Mouse (Mus musculus) heart, adult 2 months (tissue): ENCODE measurements around the gene Cd19. TPM values are rescaled to one million over a fixed set of nuclear protein-coding genes. Genes with fewer than 3 reads are reported as not detected.

Source experiments
- DNase-seq, 2 experiments: peaks; one replicate each; pipeline ENCODE4 v3.0.0; 2021
- H3K27ac ChIP-seq: fragments of 200-600 bp; 2 replicates; pipeline ENCODE4 v1.8.1; 2022
- H3K27me3 ChIP-seq: fragments of 200-500 bp; 2 replicates; pipeline ENCODE4 v1.6.1; 2012; ENCODE audit warnings: mild to moderate bottlenecking, low read length, inconsistent platforms, mixed read lengths; ENCODE audit not compliant: control insufficient read depth, insufficient read depth
- H3K36me3 ChIP-seq: fragments of 200-500 bp; 2 replicates; pipeline ENCODE4 v1.6.1; 2012; ENCODE audit warnings: low read length, inconsistent platforms; ENCODE audit not compliant: control insufficient read depth, insufficient read depth
- H3K4me1 ChIP-seq: fragments of 200-500 bp; 2 replicates; pipeline ENCODE4 v1.6.1; 2011; ENCODE audit warnings: low read length; ENCODE audit not compliant: control insufficient read depth, insufficient read depth
- H3K4me3 ChIP-seq: fragments of 200-600 bp; 2 replicates; pipeline ENCODE4 v1.8.1; 2022
- H3K79me2 ChIP-seq: fragments of 200-500 bp; replicated peaks from 2 replicates; pipeline ENCODE4 v1.6.1; 2012; ENCODE audit warnings: mild to moderate bottlenecking, inconsistent platforms, low read length, moderate library complexity, mixed read lengths; ENCODE audit not compliant: control insufficient read depth, insufficient read depth
- H3K9ac ChIP-seq: fragments of 200-500 bp; 2 replicates; pipeline ENCODE4 v1.6.1; 2012; ENCODE audit warnings: low read depth, mild to moderate bottlenecking, control low read depth, inconsistent platforms, low read length, mixed read lengths
- CTCF ChIP-seq: fragments of 200-600 bp; IDR thresholded peaks from 2 replicates; pipeline ENCODE4 v1.8.1; 2022; ENCODE audit warnings: antibody characterized with exemption, mild to moderate bottlenecking, moderate library complexity
- EP300 ChIP-seq: fragments of 200-500 bp; IDR thresholded peaks from 2 replicates; pipeline ENCODE4 v1.6.1; 2011; ENCODE audit warnings: low read depth, low read length, control low read depth; ENCODE audit not compliant: insufficient read depth
- POLR2A ChIP-seq: fragments of 200-500 bp; IDR thresholded peaks from 2 replicates; pipeline ENCODE4 v1.6.1; 2011; ENCODE audit warnings: mild to moderate bottlenecking, low read depth, low read length, control low read depth; ENCODE audit not compliant: insufficient read depth
- WGBS: fragments of 180-500 bp; shearing (Covaris S2); methylation state at CpG from one replicate; pipeline ENCODE4 v1.1.7; 2018; 5-methylcytosine and 5-hydroxymethylcytosine counted together
- intact Hi-C: fragments of 180-260 bp; cut with DNase I; formaldehyde crosslinking; loops from one replicate; pipeline ENCODE4 v1.15.1; 2025
- polyA plus RNA-seq: library from polyadenylated mRNA; depleted of rRNA; stranded (reverse); fragments of >200 nt; gene quantifications from 2 replicates; pipeline ENCODE4 v1.2.3, GENCODE M21; 2012
- total RNA-seq, 2 experiments: library from RNA; stranded (reverse); gene quantifications; 2 replicates each; pipeline ENCODE4 v1.2.3; 2021

The Cd19 gene
- total and polyA plus RNA-seq, 3 experiments: 0.37 to 4.6 (median 1.9) TPM

DNA sequence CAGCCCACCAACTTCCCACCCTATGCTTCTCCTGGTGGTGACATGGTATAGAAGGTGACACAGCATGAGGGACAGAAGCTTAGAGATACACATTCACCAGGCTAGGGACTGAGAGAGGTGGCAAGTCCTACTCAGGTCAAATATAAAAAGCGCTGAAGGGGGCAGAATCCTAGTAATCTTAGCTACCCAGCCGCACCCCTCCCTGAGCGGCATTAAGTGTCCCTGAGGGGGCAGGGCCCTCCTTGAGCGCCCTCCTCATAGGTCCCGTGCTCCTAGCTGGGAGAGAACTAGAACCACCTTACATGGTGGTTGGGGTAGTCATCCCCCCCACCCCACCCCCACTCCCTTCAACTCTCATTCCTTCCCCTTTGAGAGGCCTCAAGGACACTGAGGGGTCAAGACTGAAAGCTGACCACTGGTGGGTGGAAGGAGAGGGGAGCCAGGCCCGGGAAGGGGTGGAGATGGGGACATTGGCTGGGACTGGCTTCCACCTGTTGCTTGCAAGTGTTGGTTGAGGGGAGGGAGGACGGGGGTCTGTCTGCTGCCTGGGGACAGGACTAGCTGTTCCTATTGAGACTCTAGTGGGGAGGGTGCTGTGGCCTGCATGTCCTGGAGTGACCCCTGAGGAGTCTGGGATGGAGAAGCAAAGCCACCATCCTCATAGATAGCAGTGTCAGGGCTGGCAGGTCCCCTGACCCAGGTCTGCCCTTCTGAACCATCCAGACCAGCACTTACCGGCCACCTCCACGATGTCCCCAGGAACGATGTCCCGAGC is 44.3 kb upstream of the Cd19 start:
- DNase-seq: no peak
- 81% methylated on average over 11 of the region's 11 CpGs for WGBS
- Histone ChIP-seq H3K9ac (no peak overlapping the region), H3K36me3 (no peaks in the 10 kb centered on the region), H3K27me3 (no peaks in the 10 kb centered on the region), H3K4me1 (peaks cover 1% of the 10 kb centered on the region; the same call in 1 of the 2 replicates), H3K4me3 (no peak overlapping the region), H3K79me2 (no peaks in the 10 kb centered on the region), H3K27ac (no peak overlapping the region; the same call in 1 of the 2 replicates)
- intact Hi-C loops: no loop called here
- TF ChIP-seq CTCF: no peak
- TF ChIP-seq EP300: no peak
- TF ChIP-seq POLR2A: no peak

DNA sequence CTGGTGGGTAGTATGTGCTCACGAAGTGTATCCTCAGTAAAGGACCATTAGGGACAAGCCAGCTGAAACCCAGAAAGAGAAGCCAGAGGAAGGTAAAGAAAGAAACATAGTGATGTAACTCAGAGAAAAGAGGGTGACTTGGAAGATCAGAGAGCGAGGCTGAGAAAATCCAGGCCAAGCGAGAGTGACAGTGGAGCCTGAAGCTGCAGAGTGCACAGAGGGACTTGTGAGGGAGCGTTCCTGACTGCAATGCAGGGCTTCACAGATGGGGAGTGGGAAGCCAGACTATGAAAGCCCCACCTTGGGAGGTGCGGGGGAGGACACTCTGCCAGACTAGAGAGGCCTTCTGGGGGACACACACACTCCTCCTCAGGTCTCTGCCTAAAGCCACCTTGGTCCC is 43.5 kb upstream of the Cd19 start:
- WGBS: 72% methylated on average over 5 of the region's 5 CpGs
- no peak overlapping the region for H3K27ac ChIP-seq
- no peaks in the 10 kb centered on the region for H3K79me2 ChIP-seq
- peaks cover 1% of the 10 kb centered on the region; the same call in 1 of the 2 replicates for H3K4me1 ChIP-seq
- no peak overlapping the region for H3K9ac ChIP-seq
- intact Hi-C loops: no loop called here
- TF ChIP-seq EP300 (no peak), CTCF (no peak), POLR2A (no peak)
- no peak overlapping the region for H3K4me3 ChIP-seq
- DNase-seq: no peak
- no peaks in the 10 kb centered on the region for H3K36me3 ChIP-seq
- no peaks in the 10 kb centered on the region for H3K27me3 ChIP-seq

DNA sequence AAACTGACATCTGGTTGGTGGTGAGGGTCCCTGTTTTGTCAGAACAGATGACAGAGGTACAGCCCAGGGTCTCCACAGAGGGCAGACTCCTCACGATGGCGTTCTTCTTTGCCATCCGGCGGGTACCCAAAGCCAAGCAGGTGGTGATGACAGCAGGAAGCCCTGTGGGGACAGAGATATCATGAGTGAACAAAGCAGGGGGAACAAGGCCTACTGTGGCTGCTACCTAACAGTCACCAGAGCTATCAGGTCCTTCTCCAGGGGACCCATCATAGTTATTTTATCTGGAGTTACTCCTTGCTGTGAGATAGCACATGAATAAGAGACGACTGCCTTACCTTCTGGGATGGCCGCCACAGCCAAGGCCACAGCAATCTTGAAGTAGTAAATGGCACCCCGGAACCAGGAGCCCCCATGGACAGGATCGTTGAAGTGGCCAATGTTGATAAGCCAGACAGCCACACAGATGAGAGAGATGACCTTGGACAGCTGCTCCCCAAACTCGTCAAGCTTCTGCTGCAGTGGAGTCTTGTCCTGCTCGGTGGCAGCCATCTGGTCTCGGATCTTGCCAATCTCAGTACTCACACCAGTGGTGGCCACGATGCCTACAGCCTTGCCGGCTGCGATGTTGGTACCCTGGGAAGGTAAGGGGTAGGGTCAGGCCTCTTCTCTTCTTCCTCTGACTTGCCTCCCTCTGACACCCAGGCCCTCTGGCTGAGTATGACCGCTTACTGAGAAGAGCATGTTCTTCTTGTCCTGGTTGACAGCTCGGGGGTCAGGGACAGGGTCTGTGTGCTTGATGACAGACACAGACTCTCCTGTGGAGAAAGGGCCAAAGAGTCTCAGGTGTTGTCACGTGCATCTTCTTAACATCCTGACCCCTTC is 41.9 kb upstream of the Cd19 start:
- no peak overlapping the region for H3K4me3 ChIP-seq

DNA sequence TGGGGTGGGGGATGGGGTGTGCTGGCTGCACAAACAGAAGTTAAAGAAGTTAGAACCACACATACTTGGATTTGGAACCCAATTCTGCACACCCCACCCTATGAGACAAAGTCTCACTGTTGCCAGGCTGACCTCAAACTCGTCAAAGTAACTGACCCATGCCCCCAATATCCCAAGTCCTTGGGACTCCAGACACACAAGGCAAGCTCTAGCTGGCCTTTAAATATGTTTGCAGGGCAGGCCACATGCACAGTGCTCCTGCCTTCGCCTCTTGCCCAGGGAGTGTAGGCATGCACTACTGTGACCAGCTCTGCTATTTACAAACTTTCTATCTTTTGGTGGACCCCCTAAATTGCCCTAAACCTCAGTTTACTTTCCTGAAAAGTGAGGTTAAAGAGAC is 40.6 kb upstream of the Cd19 start:
- no peaks in the 10 kb centered on the region for H3K36me3 ChIP-seq
- 79% methylated on average over 2 of the region's 2 CpGs for WGBS
- TF ChIP-seq POLR2A (no peak), EP300 (no peak), CTCF (no peak)
- intact Hi-C loops: no loop called here
- no peak overlapping the region for H3K27ac ChIP-seq
- peaks cover 1% of the 10 kb centered on the region; the same call in 1 of the 2 replicates for H3K4me1 ChIP-seq
- no peak overlapping the region for H3K9ac ChIP-seq
- no peaks in the 10 kb centered on the region for H3K27me3 ChIP-seq
- DNase-seq: no peak
- H3K4me3 ChIP-seq: no peak overlapping the region
- no peaks in the 10 kb centered on the region for H3K79me2 ChIP-seq

More for the DNA sequence above, 41.9 kb upstream of the Cd19 start:
- Histone ChIP-seq H3K4me1 (peaks cover 1% of the 10 kb centered on the region; the same call in 1 of the 2 replicates), H3K79me2 (no peaks in the 10 kb centered on the region), H3K9ac (no peak overlapping the region), H3K27ac (no peak overlapping the region), H3K27me3 (no peaks in the 10 kb centered on the region), H3K36me3 (no peaks in the 10 kb centered on the region)
- no peak for TF ChIP-seq POLR2A
- TF ChIP-seq CTCF: no peak
- TF ChIP-seq EP300: no peak
- intact Hi-C loops: no loop called here
- 77% methylated on average over 17 of the region's 17 CpGs for WGBS
- DNase-seq: no peak

DNA sequence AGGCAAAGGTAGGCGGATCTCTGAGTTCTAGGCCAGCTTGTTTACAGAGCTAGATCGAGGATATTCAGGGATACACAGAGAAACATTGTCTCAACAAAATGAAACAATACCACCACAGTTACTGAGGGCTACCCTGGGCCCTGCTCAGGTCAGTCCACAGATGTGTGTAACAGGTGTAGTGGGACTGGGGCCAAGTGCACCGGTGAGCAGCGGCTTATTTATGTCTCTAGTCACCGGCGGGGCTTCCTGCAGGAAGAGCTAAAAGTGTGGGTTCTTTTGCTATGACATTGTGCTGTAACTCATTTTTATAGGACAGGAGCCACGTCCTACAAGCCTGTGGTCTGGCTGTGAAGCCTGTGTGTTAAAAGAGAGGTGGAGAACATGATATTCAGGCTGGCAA is 39.2 kb upstream of the Cd19 start:
- Histone ChIP-seq H3K27ac (no peak overlapping the region), H3K4me1 (peaks cover 1% of the 10 kb centered on the region; the same call in 1 of the 2 replicates), H3K27me3 (no peaks in the 10 kb centered on the region), H3K9ac (no peak overlapping the region), H3K36me3 (no peaks in the 10 kb centered on the region), H3K4me3 (no peak overlapping the region), H3K79me2 (no peaks in the 10 kb centered on the region)
- 37% methylated on average over 7 of the region's 7 CpGs for WGBS
- TF ChIP-seq CTCF: no peak
- no peak for TF ChIP-seq EP300
- DNase-seq: no peak
- intact Hi-C loops: no loop called here

DNA sequence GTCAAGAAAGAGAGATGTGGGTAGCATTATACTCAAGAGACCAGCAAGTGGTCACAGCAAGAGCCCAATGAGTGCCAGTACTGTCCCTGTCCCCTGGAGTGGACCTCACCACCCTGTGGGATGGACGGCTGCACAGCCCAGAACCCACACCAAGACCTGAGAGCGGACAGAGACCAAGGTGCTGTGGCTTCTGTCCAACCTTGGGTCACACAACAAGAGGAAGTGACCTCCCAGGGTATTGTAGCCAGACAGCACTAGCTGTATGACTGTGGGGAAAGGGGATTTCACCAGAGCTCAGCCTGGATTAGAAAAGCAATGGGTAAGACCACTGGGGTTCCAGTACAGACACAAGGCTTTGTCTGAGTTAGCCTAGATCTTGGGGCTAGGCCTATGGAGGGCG is 37.6 kb upstream of the Cd19 start:
- no peaks in the 10 kb centered on the region for H3K36me3 ChIP-seq
- H3K4me3 ChIP-seq: no peak overlapping the region
- H3K79me2 ChIP-seq: no peaks in the 10 kb centered on the region

More for the DNA sequence above, 37.6 kb upstream of the Cd19 start:
- H3K9ac ChIP-seq: no peak overlapping the region
- H3K4me1 ChIP-seq: no peaks in the 10 kb centered on the region
- 90% methylated on average over 3 of the region's 3 CpGs for WGBS
- TF ChIP-seq CTCF (no peak), POLR2A (no peak), EP300 (no peak)
- H3K27ac ChIP-seq: no peak overlapping the region
- H3K27me3 ChIP-seq: no peaks in the 10 kb centered on the region
- intact Hi-C loops: no loop called here
- DNase-seq: no peak
